ENCODE assay signal across 8 mouse cellular contexts in the genomic region with DNA sequence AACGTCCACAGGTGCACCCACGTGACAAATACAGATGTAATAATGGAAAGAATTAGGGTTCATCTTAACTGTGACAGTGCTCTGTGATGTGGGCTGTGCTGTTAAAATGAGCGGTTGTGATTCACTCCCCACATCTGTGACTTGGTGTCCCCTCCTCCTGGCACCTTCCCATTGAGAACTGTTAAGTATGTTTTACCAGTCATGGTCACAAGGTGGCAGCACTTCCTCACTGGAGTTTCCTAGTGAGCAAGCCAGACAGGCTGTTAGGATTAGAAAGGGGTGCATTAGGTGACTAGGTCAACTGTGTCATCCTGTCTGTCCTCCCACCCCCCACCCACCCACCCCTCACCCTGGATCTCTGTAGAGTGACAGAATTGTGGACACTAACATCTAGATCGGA. TPM values are rescaled to one million over a fixed set of nuclear protein-coding genes. Genes with fewer than 3 reads are reported as not detected.
DNase-seq lines count a peak whose midpoint lies in the region; ATAC-seq and TF ChIP-seq lines count a peak whose summit lies in the region.

No protein-coding gene starts in this region.

- 30% methylated on average over 4 of the region's 4 CpGs for WGBS in intestine, postnatal 0 days
- WGBS in midbrain, embryonic 14.5 days: 34% methylated on average over 4 of the region's 4 CpGs

- H3K4me2 ChIP-seq in intestine, postnatal 0 days (replicated peaks; ENCODE audit: low read depth): no peak overlapping the region
- H3K4me2 ChIP-seq in midbrain, embryonic 14.5 days (ENCODE audit: low read length): no peak overlapping the region

- H3K4me3 ChIP-seq in intestine, postnatal 0 days (ENCODE audit: low read depth, low read length): no peak overlapping the region
- H3K4me3 ChIP-seq in midbrain, embryonic 14.5 days (replicated peaks; ENCODE audit: low read depth, low read length): no peak overlapping the region

- TF ChIP-seq CTCF in intestine, postnatal 0 days (IDR thresholded peaks at IDR 0.05; ENCODE audit: low read depth): peak; percentile 91

- no peak for ATAC-seq in cerebellum, adult (ENCODE audit: insufficient number of reproducible peaks, low FRiP score, low TSS enrichment)
- peak; percentile 29; the same call in 1 of the 2 replicates for ATAC-seq in intestine, postnatal 0 days
- ATAC-seq in midbrain, embryonic 14.5 days (ENCODE audit: low FRiP score, low TSS enrichment): no peak

- intact Hi-C loops in left cerebral cortex, postnatal 25 days (cut with DNase I): loop anchor here (1.0 kb wide), 2 partner anchors 55 to 175 kb away; no protein-coding TSS in a partner anchor

- no peak overlapping the region for H3K27ac ChIP-seq in intestine, postnatal 0 days (ENCODE audit: low read depth, low read length)
- no peak overlapping the region for H3K27ac ChIP-seq in midbrain, embryonic 14.5 days (replicated peaks; ENCODE audit: low read depth, low read length)

- H3K9ac ChIP-seq in intestine, postnatal 0 days (ENCODE audit: low read depth, low read length): no peak overlapping the region
- no peak overlapping the region for H3K9ac ChIP-seq in midbrain, embryonic 14.5 days (replicated peaks; ENCODE audit: low read length)

- peak; percentile 68 for DNase-seq in cerebellum, adult 11 months
- DNase-seq in cerebellum, adult 8-10 months: peak; percentile 79
- DNase-seq in frontal cortex, postnatal 10 days (ENCODE audit: low spot score in 2 of 2): peak; percentile 63 to 75
- DNase-seq in left cerebral cortex, postnatal 25 days (ENCODE audit: low spot score in 2 of 2): peak; percentile 78 to 88
- peak; percentile 95 for DNase-seq in midbrain, embryonic 14.5 days
- DNase-seq in spleen, postnatal 10 days (ENCODE audit: low spot score in 2 of 2): peak; percentile 75 to 87

- no peaks in the 10 kb centered on the region for H3K9me3 ChIP-seq in intestine, postnatal 0 days (ENCODE audit: control insufficient read depth)
- H3K9me3 ChIP-seq in midbrain, embryonic 14.5 days (ENCODE audit: control insufficient read depth, low read length): no peaks in the 10 kb centered on the region

- no peaks in the 10 kb centered on the region for H3K27me3 ChIP-seq in intestine, postnatal 0 days (replicated peaks; ENCODE audit: control insufficient read depth, insufficient read depth, low read length)
- H3K27me3 ChIP-seq in midbrain, embryonic 14.5 days (ENCODE audit: control insufficient read depth, insufficient read depth, low read length): no peaks in the 10 kb centered on the region

- H3K36me3 ChIP-seq in intestine, postnatal 0 days (ENCODE audit: control insufficient read depth, insufficient read depth): no peaks in the 10 kb centered on the region
- no peaks in the 10 kb centered on the region for H3K36me3 ChIP-seq in midbrain, embryonic 14.5 days (ENCODE audit: control insufficient read depth, insufficient read depth, low read length)

- no peaks in the 10 kb centered on the region for H3K4me1 ChIP-seq in intestine, postnatal 0 days (replicated peaks; ENCODE audit: control insufficient read depth, insufficient read depth, low read length)
- H3K4me1 ChIP-seq in midbrain, embryonic 14.5 days (ENCODE audit: control insufficient read depth, insufficient read depth, low read length): no peaks in the 10 kb centered on the region

RNA-seq across cellular contexts. Expression of a gene that starts 11.7 kb away (rescaled TPM):
- polyA plus RNA-seq in intestine, postnatal 0 days (2015; fragmentation: Nextera tagmentation; extraction: Ambion mirVana): 0.16 TPM in 1 of 2 replicates, not detected in the other
- total RNA-seq in left cerebral cortex, postnatal 25 days (2021): not detected
- polyA plus RNA-seq in midbrain, embryonic 14.5 days (2014; fragmentation: Nextera tagmentation; extraction: Ambion mirVana): 0.29 TPM in 1 of 2 replicates, not detected in the other

RNA-seq across cellular contexts. Expression of a gene that starts 25.9 kb away (rescaled TPM):
- polyA plus RNA-seq in intestine, postnatal 0 days (2015; fragmentation: Nextera tagmentation; extraction: Ambion mirVana): 15.0 and 17.5 TPM in 2 replicates
- total RNA-seq in left cerebral cortex, postnatal 25 days (2021): 1 to 10 TPM; 5.4 to 6.4 TPM
- 3.8 and 9.2 TPM in 2 replicates for polyA plus RNA-seq in midbrain, embryonic 14.5 days (2014; fragmentation: Nextera tagmentation; extraction: Ambion mirVana)

RNA-seq across cellular contexts. Expression of a gene that starts 53.0 kb away (rescaled TPM):
- 59.1 and 92.6 TPM in 2 replicates for polyA plus RNA-seq in intestine, postnatal 0 days (2015; fragmentation: Nextera tagmentation; extraction: Ambion mirVana)
- total RNA-seq in left cerebral cortex, postnatal 25 days (2021): 1 to 10 TPM; 2.2 to 2.7 TPM
- polyA plus RNA-seq in midbrain, embryonic 14.5 days (2014; fragmentation: Nextera tagmentation; extraction: Ambion mirVana): 0.24 and 0.63 TPM in 2 replicates

RNA-seq across cellular contexts. Expression of a gene that starts 54.9 kb away (rescaled TPM):
- polyA plus RNA-seq in intestine, postnatal 0 days (2015; fragmentation: Nextera tagmentation; extraction: Ambion mirVana): 0.33 TPM in 1 of 2 replicates, not detected in the other
- total RNA-seq in left cerebral cortex, postnatal 25 days (2021): not detected
- not detected in 2 replicates for polyA plus RNA-seq in midbrain, embryonic 14.5 days (2014; fragmentation: Nextera tagmentation; extraction: Ambion mirVana)

Comparison
In these comparisons a context has a peak if more than half of its experiments do, and no peak if none do; other contexts are left out.
1. RNA of a gene that starts 53.0 kb away (polyA plus RNA-seq): 59.1 to 92.6 TPM in intestine, postnatal 0 days; 0.24 to 0.63 TPM in midbrain, embryonic 14.5 days; every median in the first group is over 10 times any median in the second.
2. Peak in every context shown above with its lines, with median percentiles within 50 percentile points of each other: DNase-seq.